Mouse (Mus musculus): Measurements from ENCODE around the gene Hnrnpu.

GRCm38 (mm10) chr1:178379224-178379623 is 41.6 kb upstream of the Hnrnpu start:
- TF ChIP-seq POLR2A (IDR thresholded peaks at IDR 0.05; ENCODE audit: control insufficient read depth, low read depth, low read length) (no peak), CTCF (IDR thresholded peaks at IDR 0.05; ENCODE audit: control insufficient read depth, insufficient read depth, insufficient replicate concordance, low read depth, low read length) (no peak)

Measured in testis, adult 2 months (tissue).